Mouse (Mus musculus) gastrocnemius, postnatal 36 days (tissue): ENCODE results near the gene Gab3. TPM values are rescaled to one million over a fixed set of nuclear protein-coding genes. Genes with fewer than 3 reads are reported as not detected.
A peak's percentile ranks its signal among the peaks of the same experiment; 100 is the strongest.
"Not testable (repeated sequence)": the region's sequence is repeated elsewhere in the genome, so short reads cannot be mapped to it uniquely, and the experiment has no call there.

Experiments
- DNase-seq, 2 experiments: peaks; one replicate each; pipeline ENCODE4 v3.0.0; 2022
- intact Hi-C: fragments of 180-260 bp; cut with DNase I; formaldehyde crosslinking; loops from one replicate; pipeline ENCODE4 v1.15.1; 2025
- total RNA-seq, 2 experiments: library from RNA; stranded (reverse); gene quantifications; 2 replicates each; pipeline ENCODE4 v1.2.3; 2021

The Gab3 gene
- total RNA-seq, 2 experiments from 2014 or later = 0.52 to 0.84 TPM

GRCm38 (mm10) chrX:75036626-75037025 lies 48.6 kb downstream of the Gab3 start:
- intact Hi-C loops = no loop called here
- no peak for DNase-seq

- DNase-seq = no peak
- intact Hi-C loops = no loop called here
These were observed 50.1 kb downstream of the Gab3 start for GRCm38 (mm10) chrX:75035162-75035561.

- intact Hi-C loops, DNase-seq: not testable (repeated sequence)
These were observed 51.2 kb downstream of the Gab3 start for GRCm38 (mm10) chrX:75034054-75034453.

GRCm38 (mm10) chrX:74983734-74984133 lies 101.5 kb downstream of the Gab3 start:
- DNase-seq = no peak
- intact Hi-C loops = no loop called here

- DNase-seq = peak in 1 of 2 experiments; percentile 7
- intact Hi-C loops = not testable (repeated sequence)
These were observed 122.4 kb downstream of the Gab3 start for GRCm38 (mm10) chrX:74962899-74963298.

- DNase-seq, intact Hi-C loops: not testable (repeated sequence)
These were observed 126.1 kb downstream of the Gab3 start for GRCm38 (mm10) chrX:74959161-74959560.

Other genes starting within 250 kb of the Gab3 start
- gene Gm5936, start 248.3 kb downstream of the Gab3 start, total RNA-seq = not detected
- gene Dkc1, start 10.4 kb upstream of the Gab3 start, total RNA-seq = 10 to 100 TPM; 25.5 to 29.2 TPM
- gene Mpp1, start 45.6 kb upstream of the Gab3 start, total RNA-seq = 10 to 100 TPM; 12.2 to 13.8 TPM
- gene Smim9, start 78.3 kb upstream of the Gab3 start, total RNA-seq = not detected